Mouse (Mus musculus): ENCODE measurements at regions not wholly inside any gene's neighbourhood (a gene's known extent, or its start where the extent isn't known, plus 50 kb on each side); places are given as distances from the start of the nearest gene placed in this dataset.
A peak's percentile ranks its signal among the peaks of the same experiment; 100 is the strongest.

- WGBS: 66% methylated on average over 3 of the region's 3 CpGs
- ATAC-seq (ENCODE audit: insufficient read depth, low FRiP score, low TSS enrichment) (no peak), DNase-seq (ENCODE audit: low spot score) (no peak)
- Histone ChIP-seq H3K9me3 (ENCODE audit: control insufficient read depth, low read length) (no peaks in the 10 kb centered on the region), H3K27ac (ENCODE audit: low read depth, low read length) (no peak overlapping the region), H3K4me2 (ENCODE audit: low read depth) (no peak overlapping the region), H3K4me3 (ENCODE audit: low read depth, low read length) (no peak overlapping the region), H3K27me3 (ENCODE audit: control insufficient read depth, insufficient read depth, low read length) (no peaks in the 10 kb centered on the region), H3K4me1 (ENCODE audit: control insufficient read depth, insufficient read depth, low read length) (no peaks in the 10 kb centered on the region), H3K9ac (ENCODE audit: low read length) (no peak overlapping the region), H3K36me3 (ENCODE audit: control insufficient read depth, insufficient read depth, low read length) (no peaks in the 10 kb centered on the region)
Measured at GRCm38 (mm10) chr9:79201755-79202154, 516.9 kb downstream of the Col12a1 start.

- Histone ChIP-seq H3K4me1 (ENCODE audit: control insufficient read depth, insufficient read depth, low read length) (no peaks in the 10 kb centered on the region), H3K4me2 (ENCODE audit: low read depth) (no peak overlapping the region), H3K4me3 (ENCODE audit: low read depth, low read length) (no peak overlapping the region), H3K9ac (ENCODE audit: low read length) (no peak overlapping the region), H3K27ac (ENCODE audit: low read depth, low read length) (no peak overlapping the region), H3K36me3 (ENCODE audit: control insufficient read depth, insufficient read depth, low read length) (no peaks in the 10 kb centered on the region), H3K27me3 (ENCODE audit: control insufficient read depth, insufficient read depth, low read length) (no peaks in the 10 kb centered on the region), H3K9me3 (ENCODE audit: control insufficient read depth, low read length) (no peaks in the 10 kb centered on the region)
- WGBS: 60% methylated on average over 6 of the region's 6 CpGs
- ATAC-seq (ENCODE audit: insufficient read depth, low FRiP score, low TSS enrichment): no peak
- peak; percentile 15 for DNase-seq (ENCODE audit: low spot score)
Measured at GRCm38 (mm10) chr9:79213364-79213763, 505.3 kb downstream of the Col12a1 start.

- WGBS: 62% methylated on average over 3 of the region's 3 CpGs
- no peaks in the 10 kb centered on the region for H3K27me3 ChIP-seq (ENCODE audit: control insufficient read depth, insufficient read depth, low read length)
- H3K9ac ChIP-seq (ENCODE audit: low read length): no peak overlapping the region
- H3K4me3 ChIP-seq (ENCODE audit: low read depth, low read length): no peak overlapping the region
- H3K9me3 ChIP-seq (ENCODE audit: control insufficient read depth, low read length): no peaks in the 10 kb centered on the region
- H3K36me3 ChIP-seq (ENCODE audit: control insufficient read depth, insufficient read depth, low read length): no peaks in the 10 kb centered on the region
- no peaks in the 10 kb centered on the region for H3K4me1 ChIP-seq (ENCODE audit: control insufficient read depth, insufficient read depth, low read length)
- no peak overlapping the region for H3K4me2 ChIP-seq (ENCODE audit: low read depth)
- no peak for ATAC-seq (ENCODE audit: insufficient read depth, low FRiP score, low TSS enrichment)
- no peak for DNase-seq (ENCODE audit: low spot score)
- H3K27ac ChIP-seq (ENCODE audit: low read depth, low read length): no peak overlapping the region
Measured at GRCm38 (mm10) chr9:79215986-79216385, 502.6 kb downstream of the Col12a1 start.

- Histone ChIP-seq H3K4me1 (ENCODE audit: control insufficient read depth, insufficient read depth, low read length) (no peaks in the 10 kb centered on the region), H3K36me3 (ENCODE audit: control insufficient read depth, insufficient read depth, low read length) (no peaks in the 10 kb centered on the region), H3K4me2 (ENCODE audit: low read depth) (no peak overlapping the region), H3K9me3 (ENCODE audit: control insufficient read depth, low read length) (no peaks in the 10 kb centered on the region), H3K27ac (ENCODE audit: low read depth, low read length) (no peak overlapping the region), H3K27me3 (ENCODE audit: control insufficient read depth, insufficient read depth, low read length) (no peaks in the 10 kb centered on the region), H3K4me3 (ENCODE audit: low read depth, low read length) (no peak overlapping the region), H3K9ac (ENCODE audit: low read length) (no peak overlapping the region)
- no peak for DNase-seq (ENCODE audit: low spot score)
- WGBS: 83% methylated on average over 2 of the region's 2 CpGs
- ATAC-seq (ENCODE audit: insufficient read depth, low FRiP score, low TSS enrichment): no peak
Measured at GRCm38 (mm10) chr9:79216432-79216831, 502.2 kb downstream of the Col12a1 start.

GRCm38 (mm10) chr9:79233081-79233480 is 485.6 kb downstream of the Col12a1 start:
- WGBS: 58% methylated on average over 3 of the region's 3 CpGs
- DNase-seq (ENCODE audit: low spot score): no peak
- no peaks in the 10 kb centered on the region for H3K9me3 ChIP-seq (ENCODE audit: control insufficient read depth, low read length)

GRCm38 (mm10) chr9:79233751-79234150 is 484.9 kb downstream of the Col12a1 start:
- 81% methylated on average over 1 of the region's 1 CpGs for WGBS
- Histone ChIP-seq H3K27ac (ENCODE audit: low read depth, low read length) (no peak overlapping the region), H3K36me3 (ENCODE audit: control insufficient read depth, insufficient read depth, low read length) (no peaks in the 10 kb centered on the region), H3K27me3 (ENCODE audit: control insufficient read depth, insufficient read depth, low read length) (no peaks in the 10 kb centered on the region), H3K4me2 (ENCODE audit: low read depth) (no peak overlapping the region), H3K9me3 (ENCODE audit: control insufficient read depth, low read length) (no peaks in the 10 kb centered on the region), H3K9ac (ENCODE audit: low read length) (no peak overlapping the region), H3K4me3 (ENCODE audit: low read depth, low read length) (no peak overlapping the region), H3K4me1 (ENCODE audit: control insufficient read depth, insufficient read depth, low read length) (no peaks in the 10 kb centered on the region)
- DNase-seq (ENCODE audit: low spot score) (no peak), ATAC-seq (ENCODE audit: insufficient read depth, low FRiP score, low TSS enrichment) (no peak)

More at GRCm38 (mm10) chr9:79233081-79233480, 485.6 kb downstream of the Col12a1 start:
- H3K4me2 ChIP-seq (ENCODE audit: low read depth): no peak overlapping the region
- no peak overlapping the region for H3K4me3 ChIP-seq (ENCODE audit: low read depth, low read length)
- no peaks in the 10 kb centered on the region for H3K36me3 ChIP-seq (ENCODE audit: control insufficient read depth, insufficient read depth, low read length)
- no peak overlapping the region for H3K9ac ChIP-seq (ENCODE audit: low read length)
- H3K27ac ChIP-seq (ENCODE audit: low read depth, low read length): no peak overlapping the region
- no peak for ATAC-seq (ENCODE audit: insufficient read depth, low FRiP score, low TSS enrichment)
- no peaks in the 10 kb centered on the region for H3K4me1 ChIP-seq (ENCODE audit: control insufficient read depth, insufficient read depth, low read length)
- H3K27me3 ChIP-seq (ENCODE audit: control insufficient read depth, insufficient read depth, low read length): no peaks in the 10 kb centered on the region

- Histone ChIP-seq H3K27ac (ENCODE audit: low read depth, low read length) (no peak overlapping the region), H3K9me3 (ENCODE audit: control insufficient read depth, low read length) (no peaks in the 10 kb centered on the region), H3K27me3 (ENCODE audit: control insufficient read depth, insufficient read depth, low read length) (no peaks in the 10 kb centered on the region), H3K4me1 (ENCODE audit: control insufficient read depth, insufficient read depth, low read length) (no peaks in the 10 kb centered on the region), H3K4me2 (ENCODE audit: low read depth) (no peak overlapping the region), H3K36me3 (ENCODE audit: control insufficient read depth, insufficient read depth, low read length) (no peaks in the 10 kb centered on the region), H3K9ac (ENCODE audit: low read length) (no peak overlapping the region), H3K4me3 (ENCODE audit: low read depth, low read length) (no peak overlapping the region)
- 90% methylated on average over 13 of the region's 13 CpGs for WGBS
- ATAC-seq (ENCODE audit: insufficient read depth, low FRiP score, low TSS enrichment): no peak
- no peak for DNase-seq (ENCODE audit: low spot score)
Measured at GRCm38 (mm10) chr9:79269646-79270213, 448.9 kb downstream of the Col12a1 start.

GRCm38 (mm10) chr9:79270256-79270655 is 448.4 kb downstream of the Col12a1 start:
- Histone ChIP-seq H3K4me3 (ENCODE audit: low read depth, low read length) (no peak overlapping the region), H3K27me3 (ENCODE audit: control insufficient read depth, insufficient read depth, low read length) (no peaks in the 10 kb centered on the region), H3K27ac (ENCODE audit: low read depth, low read length) (no peak overlapping the region), H3K9me3 (ENCODE audit: control insufficient read depth, low read length) (no peaks in the 10 kb centered on the region), H3K4me1 (ENCODE audit: control insufficient read depth, insufficient read depth, low read length) (no peaks in the 10 kb centered on the region), H3K9ac (ENCODE audit: low read length) (no peak overlapping the region), H3K36me3 (ENCODE audit: control insufficient read depth, insufficient read depth, low read length) (no peaks in the 10 kb centered on the region), H3K4me2 (ENCODE audit: low read depth) (no peak overlapping the region)
- ATAC-seq (ENCODE audit: insufficient read depth, low FRiP score, low TSS enrichment) (no peak), DNase-seq (ENCODE audit: low spot score) (no peak)
- 77% methylated on average over 2 of the region's 2 CpGs for WGBS

- Histone ChIP-seq H3K9ac (ENCODE audit: low read length) (no peak overlapping the region), H3K27me3 (ENCODE audit: control insufficient read depth, insufficient read depth, low read length) (no peaks in the 10 kb centered on the region), H3K4me3 (ENCODE audit: low read depth, low read length) (no peak overlapping the region), H3K36me3 (ENCODE audit: control insufficient read depth, insufficient read depth, low read length) (no peaks in the 10 kb centered on the region), H3K27ac (ENCODE audit: low read depth, low read length) (no peak overlapping the region), H3K4me1 (ENCODE audit: control insufficient read depth, insufficient read depth, low read length) (no peaks in the 10 kb centered on the region), H3K4me2 (ENCODE audit: low read depth) (no peak overlapping the region), H3K9me3 (ENCODE audit: control insufficient read depth, low read length) (no peaks in the 10 kb centered on the region)
- WGBS: 87% methylated on average over 3 of the region's 3 CpGs
- no peak for DNase-seq (ENCODE audit: low spot score)
- no peak for ATAC-seq (ENCODE audit: insufficient read depth, low FRiP score, low TSS enrichment)
Measured at GRCm38 (mm10) chr9:79287849-79288248, 430.8 kb downstream of the Col12a1 start.

All from neural tube, embryonic 11.5 days (tissue).